In genomic region chr15:12010602-12011044, GRCm38 (mm10) we compare ENCODE assay signal across 8 mouse cellular contexts. TPM values are rescaled to one million over a fixed set of nuclear protein-coding genes. Genes with fewer than 3 reads are reported as not detected.
DNase-seq lines count a peak whose midpoint lies in the region; ATAC-seq and TF ChIP-seq lines count a peak whose summit lies in the region.

No protein-coding gene starts in this region.

- no peak for DNase-seq in gastrocnemius, adult 2 months
- no peak for DNase-seq in gastrocnemius, postnatal 36 days
- DNase-seq in embryonic facial prominence, embryonic 11.5 days (ENCODE audit: low spot score) = no peak
- no peak for DNase-seq in hindbrain, postnatal 0 days (ENCODE audit: low spot score)
- peak; percentile 29 for DNase-seq in liver, postnatal 0 days
- peak; percentile 83 for DNase-seq in splenic B cell, adult 2 months (ENCODE audit: low read depth, low spot score)
- no peak for DNase-seq in left cerebral cortex, postnatal 25 days (ENCODE audit: low spot score in 2 of 2)
- no peak for DNase-seq in left cerebral cortex, adult 11 months (ENCODE audit: low spot score)

- no peak for TF ChIP-seq EP300 in liver, postnatal 0 days (IDR thresholded peaks at IDR 0.05; ENCODE audit: low read depth)

- intact Hi-C loops in gastrocnemius, adult 2 months (cut with DNase I) = no loop called here
- intact Hi-C loops in gastrocnemius, postnatal 36 days (cut with DNase I) = no loop called here
- intact Hi-C loops in left cerebral cortex, postnatal 25 days (cut with DNase I) = no loop called here

- 49% methylated on average over 18 of the region's 18 CpGs for WGBS in embryonic facial prominence, embryonic 11.5 days
- 52% methylated on average over 18 of the region's 18 CpGs for WGBS in hindbrain, postnatal 0 days
- 11% methylated on average over 18 of the region's 18 CpGs for WGBS in liver, postnatal 0 days (ENCODE audit: insufficient replicate concordance)

- TF ChIP-seq CTCF in gastrocnemius, adult 2 months (IDR thresholded peaks at IDR 0.05) = no peak
- no peak for TF ChIP-seq CTCF in hindbrain, postnatal 0 days (IDR thresholded peaks at IDR 0.05; ENCODE audit: low read depth)
- no peak for TF ChIP-seq CTCF in liver, postnatal 0 days (IDR thresholded peaks at IDR 0.05; ENCODE audit: low read depth)

- H3K27ac ChIP-seq in gastrocnemius, adult 2 months = peak overlapping the region; percentile 49; the same call in 1 of the 2 replicates
- H3K27ac ChIP-seq in embryonic facial prominence, embryonic 11.5 days (replicated peaks; ENCODE audit: low read depth, low read length) = no peak overlapping the region
- H3K27ac ChIP-seq in hindbrain, postnatal 0 days = no peak overlapping the region
- peak overlapping the region; percentile 4; the same call in 1 of the 2 replicates for H3K27ac ChIP-seq in liver, postnatal 0 days (ENCODE audit: low read depth)

- peak overlapping the region; percentile 65 for H3K4me3 ChIP-seq in gastrocnemius, adult 2 months
- H3K4me3 ChIP-seq in embryonic facial prominence, embryonic 11.5 days (ENCODE audit: low read depth, low read length) = no peak overlapping the region; the same call in 1 of the 2 replicates
- 0 out of 2 replicates have a peak overlapping the region, but pooled peaks have one; percentile 6 for H3K4me3 ChIP-seq in hindbrain, postnatal 0 days (ENCODE audit: low read length)
- peak overlapping the region; percentile 45 for H3K4me3 ChIP-seq in liver, postnatal 0 days (ENCODE audit: low read depth, low read length)

- no peaks in the 10 kb centered on the region for H3K27me3 ChIP-seq in embryonic facial prominence, embryonic 11.5 days (ENCODE audit: control insufficient read depth, insufficient read depth, low read length)
- no peaks in the 10 kb centered on the region for H3K27me3 ChIP-seq in hindbrain, postnatal 0 days (ENCODE audit: insufficient read depth, low read length)
- H3K27me3 ChIP-seq in liver, postnatal 0 days (ENCODE audit: insufficient read depth, low read length) = no peaks in the 10 kb centered on the region
- no peaks in the 10 kb centered on the region for H3K27me3 ChIP-seq in splenic B cell, adult 2 months (ENCODE audit: control insufficient read depth, insufficient read depth, low read length, poor library complexity, severe bottlenecking)

- no peaks in the 10 kb centered on the region for H3K9me3 ChIP-seq in embryonic facial prominence, embryonic 11.5 days (replicated peaks; ENCODE audit: control insufficient read depth, low read length)
- H3K9me3 ChIP-seq in hindbrain, postnatal 0 days (ENCODE audit: low read length) = no peaks in the 10 kb centered on the region
- no peaks in the 10 kb centered on the region for H3K9me3 ChIP-seq in liver, postnatal 0 days (ENCODE audit: low read length)

- no peaks in the 10 kb centered on the region for H3K4me1 ChIP-seq in embryonic facial prominence, embryonic 11.5 days (ENCODE audit: control insufficient read depth, insufficient read depth, low read length)
- H3K4me1 ChIP-seq in hindbrain, postnatal 0 days (ENCODE audit: insufficient read depth, low read length) = no peaks in the 10 kb centered on the region
- H3K4me1 ChIP-seq in liver, postnatal 0 days (ENCODE audit: insufficient read depth) = peaks cover 7% of the 10 kb centered on the region

- no peak for ATAC-seq in embryonic facial prominence, embryonic 11.5 days (replicated peaks; ENCODE audit: insufficient number of reproducible peaks, low FRiP score, low TSS enrichment, low read depth)
- ATAC-seq in hindbrain, postnatal 0 days = 0 out of 2 replicates have a peak, but pooled peaks have one; percentile 40
- ATAC-seq in liver, postnatal 0 days = peak; percentile 29; the same call in 1 of the 2 replicates

- H3K36me3 ChIP-seq in embryonic facial prominence, embryonic 11.5 days (replicated peaks; ENCODE audit: control insufficient read depth, insufficient read depth, low read depth, low read length) = no peaks in the 10 kb centered on the region
- H3K36me3 ChIP-seq in hindbrain, postnatal 0 days (ENCODE audit: insufficient read depth, low read length) = no peaks in the 10 kb centered on the region
- no peaks in the 10 kb centered on the region for H3K36me3 ChIP-seq in liver, postnatal 0 days (replicated peaks; ENCODE audit: insufficient read depth, low read length)
- H3K36me3 ChIP-seq in splenic B cell, adult 2 months (ENCODE audit: control insufficient read depth, insufficient read depth, low read length, poor library complexity, severe bottlenecking) = no peaks in the 10 kb centered on the region

- H3K9ac ChIP-seq in embryonic facial prominence, embryonic 11.5 days (replicated peaks; ENCODE audit: low read length) = no peak overlapping the region
- H3K9ac ChIP-seq in hindbrain, postnatal 0 days (replicated peaks; ENCODE audit: low read length) = no peak overlapping the region
- no peak overlapping the region; the same call in 1 of the 2 replicates for H3K9ac ChIP-seq in liver, postnatal 0 days (replicated peaks)

- H3K4me2 ChIP-seq in embryonic facial prominence, embryonic 11.5 days (ENCODE audit: low read depth, low read length) = peak overlapping the region; percentile 26; the same call in 1 of the 2 replicates
- H3K4me2 ChIP-seq in hindbrain, postnatal 0 days (ENCODE audit: low read depth, low read length) = peak overlapping the region; percentile 50
- H3K4me2 ChIP-seq in liver, postnatal 0 days (ENCODE audit: low read depth, low read length) = peak overlapping the region; percentile 64

RNA-seq across cellular contexts. Expression of gene Sub1, which starts 13.8 kb away (rescaled TPM):
- 100 to 1,000 TPM in 1 of 2 experiments, 10 to 100 TPM in 1; 76.1 to 121 TPM for total RNA-seq in gastrocnemius, adult 2 months (2021)
- 10 to 100 TPM; 74.9 to 81.2 TPM for total RNA-seq in gastrocnemius, postnatal 36 days (2021)
- 770 and 873 TPM in 2 replicates for polyA plus RNA-seq in embryonic facial prominence, embryonic 11.5 days (2014; fragmentation: Nextera tagmentation; extraction: Ambion mirVana)
- total RNA-seq in hindbrain, postnatal 0 days (2014; rRNA removed) = 86.7 and 87.2 TPM in 2 replicates
- 585 and 630 TPM in 2 replicates for polyA plus RNA-seq in hindbrain, postnatal 0 days (2015; fragmentation: Nextera tagmentation; extraction: Ambion mirVana)
- 276 and 278 TPM in 2 replicates for polyA plus RNA-seq in liver, postnatal 0 days (2015; fragmentation: Nextera tagmentation; extraction: Ambion mirVana)
- 100 to 1,000 TPM; 291 to 330 TPM for total RNA-seq in left cerebral cortex, postnatal 25 days (2021)

Comparison
In these comparisons a context has a peak if more than half of its experiments do, and no peak if none do; other contexts are left out.
1. DNase-seq: peak in liver, postnatal 0 days (single experiment) and splenic B cell, adult 2 months (single experiment); none in gastrocnemius, adult 2 months (single experiment), gastrocnemius, postnatal 36 days (0 of 2), embryonic facial prominence, embryonic 11.5 days (single experiment), hindbrain, postnatal 0 days (single experiment), left cerebral cortex, postnatal 25 days (0 of 2) and left cerebral cortex, adult 11 months (single experiment).
2. H3K27ac ChIP-seq: peak in gastrocnemius, adult 2 months (single experiment) and liver, postnatal 0 days (single experiment); none in embryonic facial prominence, embryonic 11.5 days (single experiment) and hindbrain, postnatal 0 days (single experiment).
3. Peak in every context shown above with its lines, with median percentiles within 50 percentile points of each other: H3K4me2 ChIP-seq.